Mouse (Mus musculus): Measurements from ENCODE around the gene Eml1. TPM values are rescaled to one million over a fixed set of nuclear protein-coding genes. Genes with fewer than 3 reads are reported as not detected.

Eml1 gene
- polyA plus RNA-seq, 1 experiment from 2014 or later = 88.4 TPM

- Histone ChIP-seq H3K27me3 (replicated peaks; ENCODE audit: control insufficient read depth, insufficient read depth, low read length) (no peaks in the 10 kb centered on the region), H3K4me2 (ENCODE audit: low read length) (no peak overlapping the region), H3K9ac (replicated peaks; ENCODE audit: low read depth, low read length) (no peak overlapping the region), H3K36me3 (ENCODE audit: control insufficient read depth, insufficient read depth) (no peaks in the 10 kb centered on the region), H3K4me3 (replicated peaks; ENCODE audit: low read length) (no peak overlapping the region), H3K9me3 (ENCODE audit: control insufficient read depth, low read length) (no peaks in the 10 kb centered on the region), H3K27ac (ENCODE audit: low read length) (no peak overlapping the region), H3K4me1 (replicated peaks; ENCODE audit: control insufficient read depth, insufficient read depth, low read length) (peaks cover 30% of the 10 kb centered on the region)
- 60% methylated on average over 12 of the region's 12 CpGs for WGBS
- ATAC-seq = no peak
These were observed 21.7 kb downstream of the Eml1 start for GRCm38 (mm10) chr12:108392254-108393044.

- Histone ChIP-seq H3K27ac (ENCODE audit: low read length) (no peak overlapping the region), H3K36me3 (ENCODE audit: control insufficient read depth, insufficient read depth) (no peaks in the 10 kb centered on the region), H3K9me3 (ENCODE audit: control insufficient read depth, low read length) (no peaks in the 10 kb centered on the region), H3K4me2 (ENCODE audit: low read length) (no peak overlapping the region), H3K9ac (replicated peaks; ENCODE audit: low read depth, low read length) (no peak overlapping the region), H3K27me3 (replicated peaks; ENCODE audit: control insufficient read depth, insufficient read depth, low read length) (no peaks in the 10 kb centered on the region), H3K4me1 (replicated peaks; ENCODE audit: control insufficient read depth, insufficient read depth, low read length) (peaks cover 30% of the 10 kb centered on the region), H3K4me3 (replicated peaks; ENCODE audit: low read length) (no peak overlapping the region)
- ATAC-seq = no peak
- 68% methylated on average over 4 of the region's 4 CpGs for WGBS
These were observed 22.3 kb downstream of the Eml1 start for GRCm38 (mm10) chr12:108393082-108393481.

- no peak overlapping the region for H3K4me3 ChIP-seq (replicated peaks; ENCODE audit: low read length)
- 83% methylated on average over 4 of the region's 4 CpGs for WGBS
- H3K9me3 ChIP-seq (ENCODE audit: control insufficient read depth, low read length) = no peaks in the 10 kb centered on the region
- no peak overlapping the region for H3K27ac ChIP-seq (ENCODE audit: low read length)
- ATAC-seq = no peak
- peaks cover 30% of the 10 kb centered on the region for H3K4me1 ChIP-seq (replicated peaks; ENCODE audit: control insufficient read depth, insufficient read depth, low read length)
- H3K9ac ChIP-seq (replicated peaks; ENCODE audit: low read depth, low read length) = no peak overlapping the region
- H3K36me3 ChIP-seq (ENCODE audit: control insufficient read depth, insufficient read depth) = no peaks in the 10 kb centered on the region
- H3K4me2 ChIP-seq (ENCODE audit: low read length) = no peak overlapping the region
- H3K27me3 ChIP-seq (replicated peaks; ENCODE audit: control insufficient read depth, insufficient read depth, low read length) = no peaks in the 10 kb centered on the region
These were observed 22.9 kb downstream of the Eml1 start for GRCm38 (mm10) chr12:108393637-108394036.

- H3K27me3 ChIP-seq (replicated peaks; ENCODE audit: control insufficient read depth, insufficient read depth, low read length) = no peaks in the 10 kb centered on the region
- ATAC-seq = no peak
- H3K9ac ChIP-seq (replicated peaks; ENCODE audit: low read depth, low read length) = no peak overlapping the region
- no peaks in the 10 kb centered on the region for H3K9me3 ChIP-seq (ENCODE audit: control insufficient read depth, low read length)
- H3K4me2 ChIP-seq (ENCODE audit: low read length) = no peak overlapping the region
- no peak overlapping the region for H3K4me3 ChIP-seq (replicated peaks; ENCODE audit: low read length)
- 80% methylated on average over 17 of the region's 17 CpGs for WGBS
- H3K27ac ChIP-seq (ENCODE audit: low read length) = no peak overlapping the region
- H3K4me1 ChIP-seq (replicated peaks; ENCODE audit: control insufficient read depth, insufficient read depth, low read length) = peaks cover 30% of the 10 kb centered on the region
- no peaks in the 10 kb centered on the region for H3K36me3 ChIP-seq (ENCODE audit: control insufficient read depth, insufficient read depth)
These were observed 24.0 kb downstream of the Eml1 start for GRCm38 (mm10) chr12:108394534-108395284.

- Histone ChIP-seq H3K4me2 (ENCODE audit: low read length) (no peak overlapping the region), H3K9ac (replicated peaks; ENCODE audit: low read depth, low read length) (no peak overlapping the region), H3K4me1 (replicated peaks; ENCODE audit: control insufficient read depth, insufficient read depth, low read length) (peaks cover 30% of the 10 kb centered on the region), H3K27ac (ENCODE audit: low read length) (peak overlapping the region; percentile 77), H3K9me3 (ENCODE audit: control insufficient read depth, low read length) (no peaks in the 10 kb centered on the region), H3K27me3 (replicated peaks; ENCODE audit: control insufficient read depth, insufficient read depth, low read length) (no peaks in the 10 kb centered on the region), H3K4me3 (replicated peaks; ENCODE audit: low read length) (no peak overlapping the region), H3K36me3 (ENCODE audit: control insufficient read depth, insufficient read depth) (no peaks in the 10 kb centered on the region)
- ATAC-seq = no peak
- 57% methylated on average over 6 of the region's 6 CpGs for WGBS
These were observed 24.5 kb downstream of the Eml1 start for GRCm38 (mm10) chr12:108395285-108395660.

GRCm38 (mm10) chr12:108396081-108396947, 25.6 kb downstream of the Eml1 start:
- H3K27me3 ChIP-seq (replicated peaks; ENCODE audit: control insufficient read depth, insufficient read depth, low read length) = no peaks in the 10 kb centered on the region
- no peak overlapping the region for H3K4me2 ChIP-seq (ENCODE audit: low read length)
- peaks cover 30% of the 10 kb centered on the region for H3K4me1 ChIP-seq (replicated peaks; ENCODE audit: control insufficient read depth, insufficient read depth, low read length)
- H3K9me3 ChIP-seq (ENCODE audit: control insufficient read depth, low read length) = no peaks in the 10 kb centered on the region
- peak overlapping the region; percentile 77 for H3K27ac ChIP-seq (ENCODE audit: low read length)
- ATAC-seq = peak; percentile 96
- H3K4me3 ChIP-seq (replicated peaks; ENCODE audit: low read length) = no peak overlapping the region
- H3K9ac ChIP-seq (replicated peaks; ENCODE audit: low read depth, low read length) = no peak overlapping the region; the same call in 1 of the 2 replicates
- WGBS = 37% methylated on average over 11 of the region's 11 CpGs
- no peaks in the 10 kb centered on the region for H3K36me3 ChIP-seq (ENCODE audit: control insufficient read depth, insufficient read depth)

- H3K4me1 ChIP-seq (replicated peaks; ENCODE audit: control insufficient read depth, insufficient read depth, low read length) = peaks cover 24% of the 10 kb centered on the region
- H3K4me3 ChIP-seq (replicated peaks; ENCODE audit: low read length) = no peak overlapping the region
- H3K27ac ChIP-seq (ENCODE audit: low read length) = no peak overlapping the region
- H3K36me3 ChIP-seq (ENCODE audit: control insufficient read depth, insufficient read depth) = no peaks in the 10 kb centered on the region
- H3K27me3 ChIP-seq (replicated peaks; ENCODE audit: control insufficient read depth, insufficient read depth, low read length) = no peaks in the 10 kb centered on the region
- H3K9ac ChIP-seq (replicated peaks; ENCODE audit: low read depth, low read length) = no peak overlapping the region
- no peak overlapping the region for H3K4me2 ChIP-seq (ENCODE audit: low read length)
- 88% methylated on average over 7 of the region's 7 CpGs for WGBS
- no peak for ATAC-seq
- no peaks in the 10 kb centered on the region for H3K9me3 ChIP-seq (ENCODE audit: control insufficient read depth, low read length)
These were observed 27.9 kb downstream of the Eml1 start for GRCm38 (mm10) chr12:108398681-108399080.

- Histone ChIP-seq H3K9ac (replicated peaks; ENCODE audit: low read depth, low read length) (no peak overlapping the region), H3K4me1 (replicated peaks; ENCODE audit: control insufficient read depth, insufficient read depth, low read length) (peaks cover 24% of the 10 kb centered on the region), H3K4me3 (replicated peaks; ENCODE audit: low read length) (no peak overlapping the region), H3K36me3 (ENCODE audit: control insufficient read depth, insufficient read depth) (no peaks in the 10 kb centered on the region), H3K4me2 (ENCODE audit: low read length) (no peak overlapping the region), H3K9me3 (ENCODE audit: control insufficient read depth, low read length) (no peaks in the 10 kb centered on the region), H3K27ac (ENCODE audit: low read length) (no peak overlapping the region), H3K27me3 (replicated peaks; ENCODE audit: control insufficient read depth, insufficient read depth, low read length) (no peaks in the 10 kb centered on the region)
- 89% methylated on average over 8 of the region's 8 CpGs for WGBS
- ATAC-seq = no peak
These were observed 28.4 kb downstream of the Eml1 start for GRCm38 (mm10) chr12:108399191-108399590.

GRCm38 (mm10) chr12:108400951-108401350, 30.2 kb downstream of the Eml1 start:
- Histone ChIP-seq H3K27me3 (replicated peaks; ENCODE audit: control insufficient read depth, insufficient read depth, low read length) (no peaks in the 10 kb centered on the region), H3K36me3 (ENCODE audit: control insufficient read depth, insufficient read depth) (no peaks in the 10 kb centered on the region), H3K27ac (ENCODE audit: low read length) (no peak overlapping the region), H3K9me3 (ENCODE audit: control insufficient read depth, low read length) (no peaks in the 10 kb centered on the region), H3K4me2 (ENCODE audit: low read length) (no peak overlapping the region), H3K4me1 (replicated peaks; ENCODE audit: control insufficient read depth, insufficient read depth, low read length) (peaks cover 15% of the 10 kb centered on the region), H3K9ac (replicated peaks; ENCODE audit: low read depth, low read length) (no peak overlapping the region), H3K4me3 (replicated peaks; ENCODE audit: low read length) (no peak overlapping the region)
- ATAC-seq = no peak
- WGBS = 78% methylated on average over 8 of the region's 8 CpGs
